Mouse (Mus musculus) liver, adult 2 months (tissue): ENCODE data around the gene Dera.

Experiments used
- CTCF ChIP-seq: fragments of 200-500 bp; IDR thresholded peaks from 2 replicates; pipeline ENCODE4 v1.5.1; 2011; ENCODE audit warnings: low read depth, low read length, control low read depth
- POLR2A ChIP-seq: fragments of 200-500 bp; IDR thresholded peaks from 2 replicates; pipeline ENCODE4 v1.6.1; 2011; ENCODE audit warnings: low read length, control low read depth; ENCODE audit not compliant: insufficient read depth; ENCODE audit errors: extremely low read depth

DNA sequence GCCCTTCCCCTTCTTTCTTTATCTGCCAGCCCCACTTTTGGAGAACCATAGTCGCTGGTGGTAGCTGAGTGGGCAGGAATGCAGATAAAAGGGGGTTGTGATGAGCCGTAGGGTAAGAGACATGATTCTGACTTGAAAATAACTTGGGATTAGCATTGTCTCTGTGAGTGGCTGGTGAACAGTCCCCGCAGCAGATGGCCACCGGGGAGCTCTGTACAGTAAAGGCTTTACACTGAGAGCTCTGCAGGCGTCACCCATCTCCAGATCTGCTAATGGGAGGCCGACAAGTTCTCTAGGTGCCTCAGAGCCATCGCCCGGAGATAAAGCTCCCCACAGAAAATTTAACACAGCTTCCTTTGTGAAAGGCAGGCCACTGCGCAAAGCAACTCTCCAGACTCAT lies 62.2 kb downstream of the Dera start:
- no peak for TF ChIP-seq POLR2A
- TF ChIP-seq CTCF = no peak
